Mouse (Mus musculus) forebrain, embryonic 11.5 days (tissue): Measurements from ENCODE around the gene Tecpr2. TPM values are rescaled to one million over a fixed set of nuclear protein-coding genes. Genes with fewer than 3 reads are reported as not detected.
A peak's percentile ranks its signal among the peaks of the same experiment; 100 is the strongest.

Experiments
- ATAC-seq: fragments of 200-750 bp; cut with Nextera tagmentation; replicated peaks from 2 replicates; pipeline ENCODE4 v1.8.0; 2017; ENCODE audit warnings: moderate TSS enrichment; ENCODE audit not compliant: low FRiP score
- DNase-seq: peaks from one replicate; pipeline ENCODE4 v3.0.0-alpha.2; 2017; ENCODE audit warnings: low spot score
- H3K27ac ChIP-seq: fragments of 300-500 bp; sonication (generic); 2 replicates; pipeline ENCODE4 v1.5.1; 2014; ENCODE audit warnings: low read depth, low read length
- H3K27me3 ChIP-seq: fragments of 300-500 bp; sonication (generic); 2 replicates; pipeline ENCODE4 v1.6.1; 2014; ENCODE audit warnings: mild to moderate bottlenecking, low read length, mixed read lengths; ENCODE audit not compliant: control insufficient read depth, insufficient read depth
- H3K36me3 ChIP-seq: fragments of 300-500 bp; sonication (generic); 2 replicates; pipeline ENCODE4 v1.6.1; 2014; ENCODE audit warnings: mild to moderate bottlenecking, low read length, moderate library complexity, mixed read lengths; ENCODE audit not compliant: control insufficient read depth, insufficient read depth
- H3K4me1 ChIP-seq: fragments of 300-500 bp; sonication (generic); replicated peaks from 2 replicates; pipeline ENCODE4 v1.6.1; 2014; ENCODE audit warnings: low read length, mixed read lengths; ENCODE audit not compliant: control insufficient read depth, insufficient read depth
- H3K4me2 ChIP-seq: fragments of 300-500 bp; sonication (generic); 2 replicates; pipeline ENCODE4 v1.6.1; 2014; ENCODE audit warnings: low read depth, mild to moderate bottlenecking, low read length, moderate library complexity, mixed read lengths; ENCODE audit not compliant: severe bottlenecking
- H3K4me3 ChIP-seq: fragments of 300-500 bp; sonication (generic); 2 replicates; pipeline ENCODE4 v1.5.1; 2014; ENCODE audit warnings: low read depth, low read length
- H3K9ac ChIP-seq: fragments of 300-500 bp; sonication (generic); 2 replicates; pipeline ENCODE4 v1.6.1; 2014; ENCODE audit warnings: low read length
- H3K9me3 ChIP-seq: fragments of 300-500 bp; sonication (generic); 2 replicates; pipeline ENCODE4 v1.6.1; 2016; ENCODE audit warnings: low read length, mixed read lengths; ENCODE audit not compliant: control insufficient read depth
- WGBS: fragments of 180-500 bp; shearing (Covaris S2); extraction: QIAGEN DNeasy Blood & Tissue Kit; methylation state at CpG from one replicate; pipeline ENCODE4 v1.1.7; 2014; 5-methylcytosine and 5-hydroxymethylcytosine counted together
- polyA plus RNA-seq: library from polyadenylated mRNA; unstranded; fragments of >200 nt; fragmentation: Nextera tagmentation; extraction: Ambion mirVana; gene quantifications from 2 replicates; pipeline ENCODE4 v1.2.1, GENCODE M21; 2014

Gene Tecpr2
- polyA plus RNA-seq, 1 experiment from 2014 or later, result 6.6 TPM

DNA sequence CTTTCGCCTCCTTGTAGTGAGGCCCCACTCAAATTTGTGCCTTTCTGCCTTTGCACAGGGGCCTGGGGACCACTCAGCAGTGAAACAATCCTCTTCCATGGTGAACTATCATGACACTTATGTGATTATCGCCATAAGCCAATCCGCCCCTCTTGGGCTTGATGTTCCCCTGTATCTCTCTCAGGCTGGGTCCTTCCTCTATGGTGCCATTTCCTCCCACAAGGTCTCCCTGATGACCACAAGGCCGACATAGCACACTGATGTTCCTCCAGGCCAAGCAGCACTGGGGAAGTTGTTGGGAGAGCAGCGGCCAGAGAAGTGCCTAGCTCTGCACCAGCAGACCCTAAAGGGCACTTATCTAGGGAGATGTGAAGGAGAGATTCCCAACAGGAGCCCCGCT, 85.7 kb downstream of the Tecpr2 start:
- DNase-seq, result no peak
- peak overlapping the region; percentile 18; the same call in 1 of the 2 replicates for H3K27ac ChIP-seq
- H3K9ac ChIP-seq, result no peak overlapping the region; the same call in 1 of the 2 replicates
- 91% methylated on average over 6 of the region's 6 CpGs for WGBS
- peaks cover 3% of the 10 kb centered on the region; the same call in 1 of the 2 replicates for H3K4me1 ChIP-seq
- no peaks in the 10 kb centered on the region for H3K27me3 ChIP-seq
- H3K4me2 ChIP-seq, result no peak overlapping the region
- ATAC-seq, result no peak
- no peaks in the 10 kb centered on the region; the same call in 1 of the 2 replicates for H3K36me3 ChIP-seq
- no peaks in the 10 kb centered on the region for H3K9me3 ChIP-seq
- no peak overlapping the region for H3K4me3 ChIP-seq

- Histone ChIP-seq H3K4me2 (no peak overlapping the region), H3K27me3 (no peaks in the 10 kb centered on the region), H3K9me3 (no peaks in the 10 kb centered on the region), H3K36me3 (no peaks in the 10 kb centered on the region; the same call in 1 of the 2 replicates), H3K27ac (no peak overlapping the region), H3K4me1 (peaks cover 3% of the 10 kb centered on the region; the same call in 1 of the 2 replicates), H3K4me3 (no peak overlapping the region), H3K9ac (no peak overlapping the region)
- 88% methylated on average over 5 of the region's 5 CpGs for WGBS
- ATAC-seq (no peak), DNase-seq (no peak)
Observed at GRCm38 (mm10) chr12:110975385-110975784, 86.3 kb downstream of the Tecpr2 start.

DNA sequence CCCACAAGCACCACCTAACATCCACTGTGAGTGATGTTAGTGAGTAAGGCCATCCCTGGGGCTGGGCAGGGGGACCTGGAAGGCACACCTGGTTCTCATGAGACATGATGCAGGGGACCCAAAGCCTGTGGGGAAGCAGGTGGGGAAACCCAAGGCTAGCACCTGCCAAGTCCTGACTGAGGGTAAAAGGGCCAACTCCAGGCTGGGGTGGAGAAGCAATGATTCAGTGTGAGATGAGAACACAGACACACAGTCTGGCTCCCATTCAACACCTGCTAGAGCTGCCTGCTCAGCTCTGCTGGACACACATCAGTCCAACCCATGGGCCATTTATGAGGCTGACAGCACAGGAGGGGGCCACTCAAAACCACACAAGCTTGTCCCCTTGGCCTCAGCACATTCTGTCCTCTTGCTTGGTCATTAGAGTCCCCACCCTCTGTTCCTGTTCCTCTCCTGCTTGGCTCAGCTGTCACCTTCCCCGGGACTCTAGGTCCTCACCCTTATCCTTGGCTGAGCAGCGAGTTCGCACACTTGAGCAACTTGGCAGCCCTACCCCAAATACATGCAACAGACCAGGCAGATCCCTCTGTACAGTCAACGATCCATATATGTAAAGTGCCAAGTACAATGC, 86.9 kb downstream of the Tecpr2 start:
- Histone ChIP-seq H3K4me3 (no peak overlapping the region), H3K4me2 (no peak overlapping the region), H3K9ac (no peak overlapping the region), H3K36me3 (no peaks in the 10 kb centered on the region; the same call in 1 of the 2 replicates), H3K9me3 (no peaks in the 10 kb centered on the region), H3K27ac (no peak overlapping the region), H3K4me1 (peaks cover 3% of the 10 kb centered on the region; the same call in 1 of the 2 replicates), H3K27me3 (no peaks in the 10 kb centered on the region)
- ATAC-seq (no peak), DNase-seq (no peak)
- WGBS, result 92% methylated on average over 4 of the region's 4 CpGs

- Histone ChIP-seq H3K4me2 (no peak overlapping the region), H3K27me3 (no peaks in the 10 kb centered on the region), H3K9ac (no peak overlapping the region), H3K9me3 (no peaks in the 10 kb centered on the region), H3K4me3 (no peak overlapping the region), H3K27ac (no peak overlapping the region), H3K4me1 (peaks cover 3% of the 10 kb centered on the region; the same call in 1 of the 2 replicates), H3K36me3 (no peaks in the 10 kb centered on the region; the same call in 1 of the 2 replicates)
- 91% methylated on average over 60 of the region's 60 CpGs for WGBS
- DNase-seq, result no peak
- ATAC-seq, result no peak
Observed at GRCm38 (mm10) chr12:110976589-110977344, 87.7 kb downstream of the Tecpr2 start.

- no peaks in the 10 kb centered on the region for H3K27me3 ChIP-seq
- H3K4me1 ChIP-seq, result peaks cover 3% of the 10 kb centered on the region; the same call in 1 of the 2 replicates
- no peaks in the 10 kb centered on the region; the same call in 1 of the 2 replicates for H3K36me3 ChIP-seq
- 97% methylated on average over 18 of the region's 18 CpGs for WGBS
- no peak overlapping the region for H3K27ac ChIP-seq
- no peaks in the 10 kb centered on the region for H3K9me3 ChIP-seq
- peak overlapping the region; percentile 95; the same call in 1 of the 2 replicates for H3K4me2 ChIP-seq
- DNase-seq, result no peak
- H3K4me3 ChIP-seq, result no peak overlapping the region
- H3K9ac ChIP-seq, result no peak overlapping the region
- ATAC-seq, result no peak
Observed at GRCm38 (mm10) chr12:110977345-110977733, 88.3 kb downstream of the Tecpr2 start.

DNA sequence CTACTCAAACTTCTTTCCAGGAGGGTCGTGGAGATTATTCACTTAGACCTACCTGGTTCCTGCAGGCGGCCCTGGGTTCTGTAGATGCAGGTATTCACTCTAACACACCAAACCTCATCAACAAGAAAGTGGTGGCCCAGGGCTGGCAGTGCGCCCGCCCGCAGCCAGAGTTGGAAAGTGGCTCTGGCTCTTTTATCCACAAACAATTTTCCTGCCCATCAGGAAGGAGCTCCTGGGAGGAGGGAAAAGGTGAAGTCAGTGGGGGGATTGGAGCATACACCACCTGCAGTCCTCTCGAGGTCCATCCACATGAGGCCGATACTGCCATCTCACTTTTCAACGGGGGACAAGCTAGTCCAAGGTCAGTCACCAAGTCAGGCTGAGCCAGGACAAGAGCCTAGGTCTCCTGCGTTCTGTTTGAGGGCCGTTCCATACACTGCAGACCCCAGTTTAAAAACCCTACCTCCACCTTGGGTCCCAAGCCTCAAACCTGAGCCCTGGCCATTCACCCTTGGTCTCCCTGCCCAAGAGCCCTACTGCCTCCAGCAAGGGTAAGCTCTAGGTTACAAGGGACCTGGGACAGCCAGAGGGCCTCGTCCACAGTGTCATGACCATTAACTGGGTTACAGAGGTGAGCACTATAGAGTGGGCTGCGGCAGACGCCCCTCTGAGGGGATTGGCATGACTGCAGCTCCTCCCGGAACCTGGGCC, 89.0 kb downstream of the Tecpr2 start:
- no peak for DNase-seq

DNA sequence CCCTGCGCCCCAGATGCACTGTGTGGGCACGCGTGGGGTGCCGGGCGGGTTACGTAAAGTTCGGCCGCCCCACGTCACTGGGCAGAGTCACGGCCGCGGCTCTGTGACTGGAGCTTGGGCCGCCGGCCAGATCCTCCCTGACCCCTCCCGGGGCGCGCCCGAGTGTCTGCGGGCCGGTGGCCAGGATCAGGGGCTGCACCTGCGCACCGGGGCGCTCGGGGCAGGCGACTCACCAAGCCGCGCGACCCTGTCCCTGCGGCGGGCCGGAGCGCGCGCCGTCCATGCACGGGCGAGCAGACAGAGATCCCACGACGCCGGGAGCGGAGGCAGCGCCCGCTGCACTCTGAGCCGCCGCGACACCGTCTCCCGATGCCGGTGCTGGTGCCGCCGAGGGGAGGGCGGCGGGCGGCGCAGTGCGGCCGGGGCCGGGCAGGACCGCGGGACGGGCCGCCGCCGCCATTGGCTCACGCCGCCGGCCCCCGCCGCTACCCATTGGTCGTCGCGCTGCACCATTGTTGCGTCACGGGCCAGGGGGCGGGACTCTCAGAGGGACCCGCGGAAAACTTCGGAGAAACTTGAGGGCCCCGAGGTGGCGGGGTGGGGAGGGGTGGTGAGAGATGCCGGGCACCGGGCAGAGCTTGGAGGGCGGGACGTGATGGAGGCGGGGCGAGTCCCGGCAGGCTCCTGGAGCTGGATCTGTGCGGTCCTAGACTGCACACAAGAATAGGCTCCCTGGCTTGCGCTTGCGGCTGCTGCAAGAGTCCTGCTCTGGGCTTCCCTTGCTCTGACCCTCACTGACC, 89.7 kb downstream of the Tecpr2 start, which contains the start of gene Ankrd9:
TSS of gene Ankrd9 (minus strand) at position 434 of the 800 bp plus-strand sequence.
- no peaks in the 10 kb centered on the region; the same call in 1 of the 2 replicates for H3K36me3 ChIP-seq
- peaks cover 3% of the 10 kb centered on the region; the same call in 1 of the 2 replicates for H3K4me1 ChIP-seq
- H3K4me2 ChIP-seq, result peak within 1 kb of the TSS; percentile 95
- peak; percentile 98 for ATAC-seq
- peak; percentile 99 for DNase-seq
- peak within 1 kb of the TSS; percentile 86 for H3K4me3 ChIP-seq
- H3K9ac ChIP-seq, result peak within 1 kb of the TSS; percentile 88
- H3K9me3 ChIP-seq, result no peaks in the 10 kb centered on the region
- no peak within 1 kb of the TSS for H3K27ac ChIP-seq
- H3K27me3 ChIP-seq, result no peaks in the 10 kb centered on the region
- under 1% methylated on average over 90 of the region's 90 CpGs for WGBS

More for the DNA sequence above, 89.0 kb downstream of the Tecpr2 start:
- H3K4me2 ChIP-seq, result peak overlapping the region; percentile 95
- H3K4me1 ChIP-seq, result peaks cover 3% of the 10 kb centered on the region; the same call in 1 of the 2 replicates
- no peaks in the 10 kb centered on the region for H3K27me3 ChIP-seq
- no peaks in the 10 kb centered on the region for H3K9me3 ChIP-seq
- H3K9ac ChIP-seq, result peak overlapping the region; percentile 88
- H3K27ac ChIP-seq, result no peak overlapping the region
- no peak; the same call in 1 of the 2 replicates for ATAC-seq
- H3K36me3 ChIP-seq, result no peaks in the 10 kb centered on the region; the same call in 1 of the 2 replicates
- H3K4me3 ChIP-seq, result peak overlapping the region; percentile 86
- 45% methylated on average over 14 of the region's 14 CpGs for WGBS
